Mouse (Mus musculus): ENCODE results near the gene Cox15.

- TF ChIP-seq CTCF (IDR thresholded peaks at IDR 0.05) (no peak), EP300 (IDR thresholded peaks at IDR 0.05) (no peak)
Measured at GRCm38 (mm10) chr19:43731157-43731556, 21.6 kb downstream of the Cox15 start.

All from lung, postnatal 0 days (tissue).